Mouse (Mus musculus): ENCODE data around the gene Uvrag.

Gene Uvrag

GRCm38 (mm10) chr7:98887811-98888261 is 253.1 kb downstream of the Uvrag start:
- in situ Hi-C loops (cut with MboI): no loop called here

DNA sequence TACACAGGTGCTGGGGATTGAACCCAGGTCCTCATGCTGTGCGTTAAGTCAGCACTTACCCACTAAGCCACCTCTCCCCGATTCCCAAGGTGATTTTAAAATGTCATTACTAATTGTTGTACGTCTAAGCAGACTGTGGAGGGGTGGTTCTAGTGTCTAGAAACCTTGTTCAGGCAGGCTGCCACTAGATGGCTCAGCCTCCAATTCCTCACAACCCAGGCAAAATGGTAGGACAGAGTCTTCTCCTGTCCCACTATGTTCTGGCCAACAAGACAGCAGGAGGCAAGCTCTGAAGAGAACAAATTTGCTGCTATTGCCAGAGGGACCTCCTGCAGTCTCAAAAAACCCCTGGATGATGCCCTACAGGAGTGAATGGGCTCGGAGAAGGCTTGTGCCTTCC is 259.1 kb downstream of the Uvrag start:
- in situ Hi-C loops (cut with MboI): no loop called here

GRCm38 (mm10) chr7:98879176-98879575 is 261.8 kb downstream of the Uvrag start:
- in situ Hi-C loops (cut with MboI): no loop called here

DNA sequence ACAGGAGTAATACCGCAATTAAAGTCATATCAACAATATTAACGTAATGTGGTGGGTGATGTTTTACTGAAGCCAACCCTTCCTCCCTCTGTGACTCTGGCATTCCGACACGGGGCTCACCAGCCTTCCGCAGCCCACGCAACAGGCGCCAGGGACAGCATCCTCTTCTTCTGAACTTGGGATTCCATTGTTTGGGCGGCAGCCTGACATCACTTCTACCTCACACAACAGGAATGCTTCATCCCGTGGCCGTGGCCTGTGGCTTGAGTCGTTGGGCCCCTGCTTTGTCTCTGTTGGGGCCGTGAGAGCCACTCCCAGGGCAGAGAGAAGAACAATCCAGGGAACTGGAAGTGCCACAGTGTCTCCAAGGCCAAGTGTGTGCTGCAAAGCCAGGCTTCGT is 264.8 kb downstream of the Uvrag start:
- in situ Hi-C loops (cut with MboI): no loop called here

GRCm38 (mm10) chr7:98875390-98875990 is 265.5 kb downstream of the Uvrag start:
- in situ Hi-C loops (cut with MboI): no loop called here

GRCm38 (mm10) chr7:98874411-98874951 is 266.5 kb downstream of the Uvrag start:
- in situ Hi-C loops (cut with MboI): no loop called here

GRCm38 (mm10) chr7:98873316-98873715 is 267.6 kb downstream of the Uvrag start:
- in situ Hi-C loops (cut with MboI): no loop called here

DNA sequence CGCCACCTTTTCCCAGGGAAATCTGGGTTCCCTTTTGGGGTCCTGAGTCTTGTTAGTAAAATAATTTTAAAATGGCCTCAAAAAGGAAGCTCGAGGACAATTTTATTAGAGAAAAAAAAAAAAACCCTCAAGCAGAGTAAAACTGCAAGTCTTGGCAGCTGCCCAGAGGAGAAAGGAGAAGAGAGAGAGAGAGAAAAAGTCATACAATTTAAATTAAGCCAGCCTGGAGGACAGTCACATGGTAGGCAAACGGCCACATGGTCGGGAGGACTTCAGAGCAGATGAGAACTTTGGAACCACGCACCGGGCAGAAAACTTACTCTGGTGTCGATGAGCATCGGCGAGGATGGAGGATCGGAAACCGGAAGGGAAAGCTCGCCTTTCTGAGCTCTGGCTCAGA is 269.1 kb downstream of the Uvrag start:
- in situ Hi-C loops (cut with MboI): no loop called here

- in situ Hi-C loops (cut with MboI): no loop called here
Measured at GRCm38 (mm10) chr7:98870791-98871190, 270.1 kb downstream of the Uvrag start.

DNA sequence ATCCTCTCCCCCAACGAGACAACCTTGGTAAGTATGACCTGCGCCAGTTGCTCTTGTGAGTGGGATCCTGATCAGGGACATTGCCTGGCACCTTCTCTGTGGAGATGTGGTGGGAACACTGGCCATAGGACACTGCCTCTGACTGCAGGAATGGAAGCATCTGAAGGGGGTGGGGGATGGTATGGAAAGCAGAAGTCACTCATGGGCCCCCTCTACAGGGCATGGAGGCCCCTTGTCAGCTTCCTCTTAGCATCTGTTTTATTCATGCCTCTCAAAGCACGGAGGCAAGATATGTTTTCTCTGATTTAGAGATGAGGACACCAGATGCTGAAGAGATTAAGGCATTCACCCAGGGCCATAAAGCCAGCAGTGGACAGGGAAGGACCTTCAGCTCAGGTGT is 271.9 kb downstream of the Uvrag start:
- in situ Hi-C loops (cut with MboI): no loop called here

- in situ Hi-C loops (cut with MboI): no loop called here
Measured at GRCm38 (mm10) chr7:98867794-98868150, 273.2 kb downstream of the Uvrag start.

DNA sequence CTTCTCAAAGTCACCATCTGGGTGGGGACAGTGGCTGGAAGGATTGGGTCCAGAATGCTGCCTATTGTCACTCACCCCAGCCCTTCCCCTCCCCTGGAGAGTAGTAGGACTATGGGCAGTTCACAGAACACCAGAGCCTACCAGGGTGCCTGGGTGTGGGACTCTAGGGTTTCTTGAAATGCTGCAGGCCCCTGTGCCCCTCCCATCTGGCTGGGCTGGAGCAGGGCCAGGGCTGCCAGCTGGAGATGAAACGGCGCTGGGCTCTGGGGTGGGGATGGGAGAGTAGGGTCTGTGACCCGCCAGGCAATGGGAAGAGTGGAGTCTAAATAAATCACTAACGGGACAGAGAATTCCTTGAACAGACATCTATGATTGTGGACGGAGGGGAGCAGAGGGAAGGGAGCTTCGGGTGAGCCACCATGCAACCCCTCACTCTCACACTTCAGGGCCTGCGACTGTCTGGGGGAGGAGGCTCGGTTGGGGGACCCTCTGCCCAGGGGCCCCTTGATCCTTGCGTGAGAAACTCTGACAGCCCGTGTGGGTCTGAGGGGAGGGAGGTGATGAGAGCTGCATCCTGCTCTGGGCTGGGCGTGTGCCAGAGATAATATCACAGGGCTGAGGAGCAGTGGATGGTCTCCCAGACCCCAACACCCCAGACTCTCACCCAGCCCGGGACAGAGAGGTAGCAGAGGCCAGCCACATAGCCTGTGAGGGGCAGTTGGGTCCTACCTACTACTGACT is 273.7 kb downstream of the Uvrag start:
- in situ Hi-C loops (cut with MboI): no loop called here

- in situ Hi-C loops (cut with MboI): no loop called here
Measured at GRCm38 (mm10) chr7:98863969-98864718, 276.8 kb downstream of the Uvrag start.

DNA sequence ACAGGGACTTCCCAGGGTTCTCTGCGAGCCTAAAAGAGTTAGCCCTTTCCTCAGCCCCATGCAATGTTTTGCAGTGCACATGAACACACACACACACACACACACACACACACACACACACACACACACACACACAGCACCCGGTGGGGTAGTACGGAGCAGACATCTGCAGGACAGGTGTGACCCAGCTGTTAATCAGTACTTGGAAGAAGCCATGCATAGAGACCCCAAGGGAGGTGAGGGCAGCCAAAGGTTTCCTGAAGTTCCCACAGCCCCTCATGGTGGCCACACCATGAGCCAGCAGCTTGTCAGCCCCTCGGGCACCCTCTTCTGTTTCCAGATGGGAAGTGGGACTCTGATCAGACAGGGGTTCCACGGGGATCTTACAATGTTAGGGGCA is 277.9 kb downstream of the Uvrag start:
- in situ Hi-C loops (cut with MboI): no loop called here

- in situ Hi-C loops (cut with MboI): no loop called here
Measured at GRCm38 (mm10) chr7:98861002-98861401, 279.9 kb downstream of the Uvrag start.

GRCm38 (mm10) chr7:98857094-98857493 is 283.8 kb downstream of the Uvrag start:
- in situ Hi-C loops (cut with MboI): no loop called here

- in situ Hi-C loops (cut with MboI): no loop called here
Measured at GRCm38 (mm10) chr7:98856128-98856527, 284.8 kb downstream of the Uvrag start.

DNA sequence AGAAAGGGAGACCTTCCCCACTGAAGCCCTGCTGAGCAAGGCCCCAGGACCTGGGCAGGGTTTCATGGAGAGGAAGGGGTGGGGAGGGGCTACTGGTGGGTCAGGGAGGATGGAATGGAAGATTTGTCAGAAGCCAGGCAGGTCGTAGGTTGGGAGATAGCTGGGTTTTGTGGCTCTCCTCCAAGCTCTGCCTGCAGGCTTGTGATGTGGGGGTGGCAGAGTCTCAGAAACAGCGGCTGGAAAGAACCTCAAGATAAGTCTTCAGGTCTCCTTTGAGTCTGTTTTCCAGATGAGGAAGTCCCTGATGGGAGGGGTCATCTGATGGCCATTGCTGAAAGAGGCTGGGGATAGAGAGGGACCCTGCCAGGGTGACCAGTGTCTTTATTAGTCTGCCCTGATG is 285.6 kb downstream of the Uvrag start:
- in situ Hi-C loops (cut with MboI): no loop called here

DNA sequence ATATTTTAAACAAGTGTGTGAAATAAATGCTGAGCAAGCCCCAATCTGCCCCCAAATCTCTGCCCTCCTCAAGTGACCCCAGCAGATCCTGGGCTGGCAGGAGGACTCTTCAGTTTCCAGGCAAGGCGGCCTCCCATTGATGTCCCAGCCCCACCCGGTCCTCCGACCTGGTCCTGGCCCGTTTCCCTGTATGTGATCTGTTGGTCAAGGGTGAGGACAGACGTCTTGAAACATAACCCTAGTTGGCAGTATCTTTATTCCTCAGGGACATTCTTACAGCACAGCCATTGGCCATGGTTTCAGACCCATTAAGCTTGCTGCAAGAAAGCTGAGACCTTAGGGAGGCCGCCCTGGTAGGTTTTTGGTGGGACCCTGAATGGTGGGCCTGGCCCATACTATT is 287.1 kb downstream of the Uvrag start:
- in situ Hi-C loops (cut with MboI): no loop called here

DNA sequence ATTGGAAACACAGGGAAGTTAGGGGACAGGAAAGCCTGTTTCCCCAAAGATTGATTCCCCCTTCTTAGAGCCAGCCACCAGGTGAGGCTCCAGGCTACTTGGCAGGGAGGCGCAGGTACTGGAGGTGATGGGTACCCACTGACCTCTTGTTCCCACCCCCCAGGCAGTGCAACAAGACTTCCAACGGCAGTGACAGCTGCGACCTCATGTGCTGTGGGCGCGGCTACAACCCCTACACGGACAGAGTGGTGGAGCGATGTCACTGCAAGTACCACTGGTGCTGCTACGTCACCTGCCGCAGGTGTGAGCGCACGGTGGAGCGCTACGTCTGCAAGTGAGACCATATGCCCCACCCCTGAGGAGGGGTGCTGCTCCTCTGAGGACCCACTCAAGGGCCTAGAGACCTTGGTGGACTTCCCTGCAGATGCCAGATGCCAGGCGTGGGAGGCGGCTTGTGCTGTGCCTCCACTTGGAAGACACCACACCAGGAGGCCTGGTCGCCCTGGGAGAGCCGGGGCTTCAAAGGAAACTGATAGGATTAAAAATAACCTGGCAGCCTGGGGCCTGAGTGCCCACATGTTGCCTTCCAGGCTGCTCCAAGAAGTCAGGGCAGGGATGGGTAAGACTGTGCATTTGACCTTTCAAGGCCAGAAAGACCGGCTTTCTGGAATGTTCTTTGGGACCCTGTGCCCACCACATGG is 287.8 kb downstream of the Uvrag start:
- in situ Hi-C loops (cut with MboI): no loop called here

DNA sequence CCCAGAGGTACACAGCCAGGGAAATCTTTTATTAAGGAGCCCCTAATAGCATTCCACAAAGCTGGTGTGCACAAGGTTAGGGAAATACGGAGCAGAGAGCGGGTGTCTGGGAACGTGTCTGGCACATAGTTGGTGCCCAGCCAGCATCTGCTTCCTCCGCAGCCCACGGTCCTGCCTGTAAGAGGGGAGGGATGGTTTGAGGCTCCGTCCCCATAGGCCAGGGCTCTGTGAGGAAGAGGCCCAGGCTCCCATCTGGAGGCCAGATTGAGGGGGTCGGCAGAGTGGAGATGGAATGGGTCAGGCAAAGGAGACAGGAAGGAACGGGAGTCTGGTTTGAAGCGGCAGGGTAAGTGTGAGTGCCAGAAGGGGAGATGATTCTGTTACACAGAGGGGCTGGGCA is 289.7 kb downstream of the Uvrag start:
- in situ Hi-C loops (cut with MboI): no loop called here

DNA sequence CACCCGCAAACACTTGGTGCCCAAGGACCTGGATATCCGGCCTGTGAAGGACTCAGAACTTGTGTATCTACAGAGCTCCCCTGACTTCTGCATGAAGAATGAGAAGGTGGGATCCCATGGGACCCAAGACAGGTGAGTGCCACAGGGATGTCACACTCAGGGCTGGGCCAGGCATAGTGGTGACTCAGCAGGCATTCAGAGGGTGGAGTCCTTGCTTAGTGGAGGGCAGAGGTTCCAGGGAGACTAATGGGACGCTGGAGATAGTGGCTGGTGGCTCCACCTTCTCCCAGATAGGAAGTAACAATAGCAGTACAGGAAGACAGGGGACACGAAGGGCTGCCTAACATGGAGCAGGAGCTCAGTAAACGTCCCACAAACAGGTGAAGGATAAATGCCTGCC is 290.6 kb downstream of the Uvrag start:
- in situ Hi-C loops (cut with MboI): no loop called here
